Mouse (Mus musculus): ENCODE measurements around the gene Fermt1. TPM values are rescaled to one million over a fixed set of nuclear protein-coding genes. Genes with fewer than 3 reads are reported as not detected.

Fermt1 gene
- polyA plus RNA-seq, 1 experiment = 4.2 TPM

- Histone ChIP-seq H3K4me1 (replicated peaks; ENCODE audit: control insufficient read depth, insufficient read depth, low read length) (no peaks in the 10 kb centered on the region; the same call in 1 of the 2 replicates), H3K36me3 (ENCODE audit: control insufficient read depth, insufficient read depth, low read length) (no peaks in the 10 kb centered on the region), H3K27me3 (ENCODE audit: control insufficient read depth, insufficient read depth, low read length) (no peaks in the 10 kb centered on the region), H3K27ac (ENCODE audit: control insufficient read depth, insufficient read depth, low read length) (no peak overlapping the region), H3K4me3 (ENCODE audit: control insufficient read depth, insufficient read depth, low read length) (no peak overlapping the region)
- 79% methylated on average over 5 of the region's 5 CpGs for WGBS
- DNase-seq = no peak
- TF ChIP-seq POLR2A (IDR thresholded peaks at IDR 0.05; ENCODE audit: control insufficient read depth, extremely low read depth, insufficient read depth, low read length, poor library complexity) (no peak), CTCF (IDR thresholded peaks at IDR 0.05; ENCODE audit: borderline replicate concordance, control insufficient read depth, extremely low read depth, insufficient read depth, low read length, poor library complexity) (no peak)
These were observed 76.0 kb downstream of the Fermt1 start for GRCm38 (mm10) chr2:132869682-132870081.

- DNase-seq = no peak
- Histone ChIP-seq H3K4me3 (ENCODE audit: control insufficient read depth, insufficient read depth, low read length) (no peak overlapping the region), H3K27me3 (ENCODE audit: control insufficient read depth, insufficient read depth, low read length) (no peaks in the 10 kb centered on the region), H3K27ac (ENCODE audit: control insufficient read depth, insufficient read depth, low read length) (no peak overlapping the region), H3K36me3 (ENCODE audit: control insufficient read depth, insufficient read depth, low read length) (0 out of 2 replicates have a peak, but pooled peaks cover 4% of the 10 kb centered on the region), H3K4me1 (replicated peaks; ENCODE audit: control insufficient read depth, insufficient read depth, low read length) (no peaks in the 10 kb centered on the region)
- WGBS = 57% methylated on average over 5 of the region's 5 CpGs
- no peak for TF ChIP-seq CTCF (IDR thresholded peaks at IDR 0.05; ENCODE audit: borderline replicate concordance, control insufficient read depth, extremely low read depth, insufficient read depth, low read length, poor library complexity)
- no peak for TF ChIP-seq POLR2A (IDR thresholded peaks at IDR 0.05; ENCODE audit: control insufficient read depth, extremely low read depth, insufficient read depth, low read length, poor library complexity)
These were observed 78.2 kb downstream of the Fermt1 start for GRCm38 (mm10) chr2:132867521-132867920.

- Histone ChIP-seq H3K4me3 (ENCODE audit: control insufficient read depth, insufficient read depth, low read length) (no peak overlapping the region), H3K27ac (ENCODE audit: control insufficient read depth, insufficient read depth, low read length) (no peak overlapping the region), H3K36me3 (ENCODE audit: control insufficient read depth, insufficient read depth, low read length) (0 out of 2 replicates have a peak, but pooled peaks cover 4% of the 10 kb centered on the region), H3K27me3 (ENCODE audit: control insufficient read depth, insufficient read depth, low read length) (no peaks in the 10 kb centered on the region), H3K4me1 (replicated peaks; ENCODE audit: control insufficient read depth, insufficient read depth, low read length) (no peaks in the 10 kb centered on the region)
- no peak for TF ChIP-seq CTCF (IDR thresholded peaks at IDR 0.05; ENCODE audit: borderline replicate concordance, control insufficient read depth, extremely low read depth, insufficient read depth, low read length, poor library complexity)
- no peak for TF ChIP-seq POLR2A (IDR thresholded peaks at IDR 0.05; ENCODE audit: control insufficient read depth, extremely low read depth, insufficient read depth, low read length, poor library complexity)
- 98% methylated on average over 2 of the region's 2 CpGs for WGBS
- DNase-seq = no peak
These were observed 82.4 kb downstream of the Fermt1 start for GRCm38 (mm10) chr2:132863325-132863724.

- no peaks in the 10 kb centered on the region for H3K4me1 ChIP-seq (replicated peaks; ENCODE audit: control insufficient read depth, insufficient read depth, low read length)
- H3K36me3 ChIP-seq (ENCODE audit: control insufficient read depth, insufficient read depth, low read length) = 0 out of 2 replicates have a peak, but pooled peaks cover 4% of the 10 kb centered on the region
- no peak overlapping the region for H3K4me3 ChIP-seq (ENCODE audit: control insufficient read depth, insufficient read depth, low read length)
- TF ChIP-seq CTCF (IDR thresholded peaks at IDR 0.05; ENCODE audit: borderline replicate concordance, control insufficient read depth, extremely low read depth, insufficient read depth, low read length, poor library complexity) = no peak
- TF ChIP-seq POLR2A (IDR thresholded peaks at IDR 0.05; ENCODE audit: control insufficient read depth, extremely low read depth, insufficient read depth, low read length, poor library complexity) = no peak
- no peaks in the 10 kb centered on the region for H3K27me3 ChIP-seq (ENCODE audit: control insufficient read depth, insufficient read depth, low read length)
- no peak for DNase-seq
- H3K27ac ChIP-seq (ENCODE audit: control insufficient read depth, insufficient read depth, low read length) = no peak overlapping the region
- 95% methylated on average over 2 of the region's 2 CpGs for WGBS
These were observed 84.2 kb downstream of the Fermt1 start for GRCm38 (mm10) chr2:132861456-132861855.

DNA sequence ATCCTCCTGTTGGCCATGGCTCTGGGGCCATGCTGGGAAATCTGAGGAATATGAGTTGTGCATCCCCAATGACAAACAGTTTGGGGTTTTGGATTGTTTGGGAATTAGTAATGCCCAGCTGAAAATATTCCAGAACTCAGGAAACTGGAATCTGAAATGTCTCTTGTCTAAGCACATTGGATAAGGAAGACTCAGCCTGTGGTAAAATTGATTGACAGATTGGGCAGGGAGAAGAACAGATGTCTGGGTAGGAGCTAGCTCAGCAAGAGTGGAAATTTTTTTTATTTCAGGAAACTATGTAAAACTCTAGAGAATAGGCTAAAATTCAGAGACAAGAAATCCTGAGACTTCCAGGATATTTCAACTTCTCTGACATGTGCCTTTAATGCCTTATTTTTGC, 85.3 kb downstream of the Fermt1 start:
- Histone ChIP-seq H3K27me3 (ENCODE audit: control insufficient read depth, insufficient read depth, low read length) (no peaks in the 10 kb centered on the region), H3K4me3 (ENCODE audit: control insufficient read depth, insufficient read depth, low read length) (no peak overlapping the region), H3K27ac (ENCODE audit: control insufficient read depth, insufficient read depth, low read length) (no peak overlapping the region), H3K36me3 (ENCODE audit: control insufficient read depth, insufficient read depth, low read length) (0 out of 2 replicates have a peak, but pooled peaks cover 4% of the 10 kb centered on the region), H3K4me1 (replicated peaks; ENCODE audit: control insufficient read depth, insufficient read depth, low read length) (no peaks in the 10 kb centered on the region)
- TF ChIP-seq POLR2A (IDR thresholded peaks at IDR 0.05; ENCODE audit: control insufficient read depth, extremely low read depth, insufficient read depth, low read length, poor library complexity) (no peak), CTCF (IDR thresholded peaks at IDR 0.05; ENCODE audit: borderline replicate concordance, control insufficient read depth, extremely low read depth, insufficient read depth, low read length, poor library complexity) (no peak)
- DNase-seq = no peak

- no peak for TF ChIP-seq CTCF (IDR thresholded peaks at IDR 0.05; ENCODE audit: borderline replicate concordance, control insufficient read depth, extremely low read depth, insufficient read depth, low read length, poor library complexity)
- TF ChIP-seq POLR2A (IDR thresholded peaks at IDR 0.05; ENCODE audit: control insufficient read depth, extremely low read depth, insufficient read depth, low read length, poor library complexity) = no peak
- Histone ChIP-seq H3K36me3 (ENCODE audit: control insufficient read depth, insufficient read depth, low read length) (no peaks in the 10 kb centered on the region), H3K27me3 (ENCODE audit: control insufficient read depth, insufficient read depth, low read length) (no peaks in the 10 kb centered on the region), H3K4me1 (replicated peaks; ENCODE audit: control insufficient read depth, insufficient read depth, low read length) (no peaks in the 10 kb centered on the region), H3K27ac (ENCODE audit: control insufficient read depth, insufficient read depth, low read length) (no peak overlapping the region), H3K4me3 (ENCODE audit: control insufficient read depth, insufficient read depth, low read length) (no peak overlapping the region)
- no peak for DNase-seq
- WGBS = 95% methylated on average over 5 of the region's 5 CpGs
These were observed 89.4 kb downstream of the Fermt1 start for GRCm38 (mm10) chr2:132856333-132856732.

Other genes starting within 250 kb of the Fermt1 start
- gene Chgb, start 164.6 kb downstream of the Fermt1 start, polyA plus RNA-seq (2012; rRNA removed) = 0.04 and 0.08 TPM in 2 replicates
- gene Trmt6, start 129.9 kb downstream of the Fermt1 start, polyA plus RNA-seq (2012; rRNA removed) = 4.5 TPM in 2 replicates
- gene Mcm8, start 129.8 kb downstream of the Fermt1 start, polyA plus RNA-seq (2012; rRNA removed) = 3.0 and 3.6 TPM in 2 replicates
- 29.3 and 44.0 TPM in 2 replicates for gene Crls1, start 99.2 kb downstream of the Fermt1 start, polyA plus RNA-seq (2012; rRNA removed)
- gene Lrrn4, start 65.0 kb downstream of the Fermt1 start, polyA plus RNA-seq (2012; rRNA removed) = 7.4 and 12.7 TPM in 2 replicates

Measured in thymus, adult 2 months (tissue).